Mouse (Mus musculus) spleen, postnatal 14 days (tissue): ENCODE results near the gene Lrriq4.
"Not testable (repeated sequence)": the region's sequence is repeated elsewhere in the genome, so short reads cannot be mapped to it uniquely, and the experiment has no call there.

Experiments
- DNase-seq, 2 experiments: peaks; one replicate each; pipeline ENCODE4 v3.0.0; 2021 to 2022; ENCODE audit warnings: low spot score in 2 of 2

Lrriq4 gene

GRCm38 (mm10) chr3:30683190-30683589 is 38.9 kb downstream of the Lrriq4 start:
- DNase-seq = no peak

- DNase-seq = no peak
Observed at GRCm38 (mm10) chr3:30687216-30687615, 42.9 kb downstream of the Lrriq4 start.

- DNase-seq = no peak
Observed at GRCm38 (mm10) chr3:30690976-30691375, 46.7 kb downstream of the Lrriq4 start.

GRCm38 (mm10) chr3:30695661-30696060 is 51.4 kb downstream of the Lrriq4 start:
- DNase-seq = no peak

- peak in 1 of 2 experiments; percentile 5 for DNase-seq
Observed at GRCm38 (mm10) chr3:30696346-30696745, 52.0 kb downstream of the Lrriq4 start.

GRCm38 (mm10) chr3:30697891-30698290 is 53.6 kb downstream of the Lrriq4 start:
- no peak for DNase-seq

- not testable (repeated sequence) for DNase-seq
Observed at GRCm38 (mm10) chr3:30699711-30700505, 55.6 kb downstream of the Lrriq4 start, which contains the start of gene Lrrc31. Lrrc31 (minus strand) TSS chr3:30699843.

GRCm38 (mm10) chr3:30705977-30706376 is 61.7 kb downstream of the Lrriq4 start:
- DNase-seq = no peak

- no peak for DNase-seq
Observed at GRCm38 (mm10) chr3:30706614-30707276, 62.4 kb downstream of the Lrriq4 start.

GRCm38 (mm10) chr3:30710191-30710590 is 65.9 kb downstream of the Lrriq4 start:
- DNase-seq = no peak

- no peak for DNase-seq
Observed at GRCm38 (mm10) chr3:30713334-30713733, 69.0 kb downstream of the Lrriq4 start.

GRCm38 (mm10) chr3:30718649-30719048 is 74.3 kb downstream of the Lrriq4 start:
- DNase-seq = no peak
